Mouse (Mus musculus): ENCODE data around the gene Hddc2.

GRCm38 (mm10) chr10:31272738-31273137 lies 40.4 kb upstream of the Hddc2 start:
- TF ChIP-seq POLR2A (IDR thresholded peaks at IDR 0.05; ENCODE audit: control insufficient read depth, extremely low read depth, insufficient read depth, low read length, poor library complexity) (no peak), CTCF (IDR thresholded peaks at IDR 0.05; ENCODE audit: borderline replicate concordance, control insufficient read depth, extremely low read depth, insufficient read depth, low read length, poor library complexity) (no peak)
